Mouse (Mus musculus) embryonic facial prominence, embryonic 13.5 days (tissue): ENCODE results near the gene Cbln1. TPM values are rescaled to one million over a fixed set of nuclear protein-coding genes. Genes with fewer than 3 reads are reported as not detected.

Experiments used
- ATAC-seq: fragments of 200-750 bp; cut with Nextera tagmentation; 2 replicates; pipeline ENCODE4 v1.8.0; 2017; ENCODE audit warnings: low read depth; ENCODE audit not compliant: insufficient number of reproducible peaks, insufficient read depth, low FRiP score, low TSS enrichment
- H3K27ac ChIP-seq: fragments of 300-500 bp; sonication (generic); 2 replicates; pipeline ENCODE4 v1.5.1; 2015; ENCODE audit warnings: moderate library complexity, mild to moderate bottlenecking, inconsistent platforms
- H3K27me3 ChIP-seq: fragments of 300-500 bp; sonication (generic); 2 replicates; pipeline ENCODE4 v1.6.1; 2015; ENCODE audit warnings: mild to moderate bottlenecking, inconsistent platforms
- H3K36me3 ChIP-seq: fragments of 300-500 bp; sonication (generic); 2 replicates; pipeline ENCODE4 v1.6.1; 2015; ENCODE audit warnings: mild to moderate bottlenecking, inconsistent platforms
- H3K4me1 ChIP-seq: fragments of 300-500 bp; sonication (generic); 2 replicates; pipeline ENCODE4 v1.6.1; 2015; ENCODE audit warnings: inconsistent platforms
- H3K4me2 ChIP-seq: fragments of 300-500 bp; sonication (generic); 2 replicates; pipeline ENCODE4 v1.6.1; 2015; ENCODE audit warnings: moderate library complexity, mild to moderate bottlenecking, inconsistent platforms
- H3K4me3 ChIP-seq: fragments of 300-500 bp; sonication (generic); 2 replicates; pipeline ENCODE4 v1.5.1; 2015; ENCODE audit warnings: mild to moderate bottlenecking, inconsistent platforms
- H3K9ac ChIP-seq: fragments of 300-500 bp; sonication (generic); 2 replicates; pipeline ENCODE4 v1.6.1; 2015; ENCODE audit warnings: mild to moderate bottlenecking, inconsistent platforms
- H3K9me3 ChIP-seq: fragments of 300-500 bp; sonication (generic); 2 replicates; pipeline ENCODE4 v1.6.1; 2016; ENCODE audit warnings: inconsistent platforms
- WGBS: fragments of 180-500 bp; shearing (Covaris S2); methylation state at CpG from one replicate; pipeline ENCODE4 v1.1.7; 2015; ENCODE audit warnings: mixed read lengths; 5-methylcytosine and 5-hydroxymethylcytosine counted together
- polyA plus RNA-seq: library from polyadenylated mRNA; unstranded; fragments of >200 nt; fragmentation: Nextera tagmentation; extraction: Ambion mirVana; gene quantifications from 2 replicates; pipeline ENCODE4 v1.2.1, GENCODE M21; 2015

Cbln1 gene
- polyA plus RNA-seq, 1 experiment from 2014 or later: 1.2 TPM

DNA sequence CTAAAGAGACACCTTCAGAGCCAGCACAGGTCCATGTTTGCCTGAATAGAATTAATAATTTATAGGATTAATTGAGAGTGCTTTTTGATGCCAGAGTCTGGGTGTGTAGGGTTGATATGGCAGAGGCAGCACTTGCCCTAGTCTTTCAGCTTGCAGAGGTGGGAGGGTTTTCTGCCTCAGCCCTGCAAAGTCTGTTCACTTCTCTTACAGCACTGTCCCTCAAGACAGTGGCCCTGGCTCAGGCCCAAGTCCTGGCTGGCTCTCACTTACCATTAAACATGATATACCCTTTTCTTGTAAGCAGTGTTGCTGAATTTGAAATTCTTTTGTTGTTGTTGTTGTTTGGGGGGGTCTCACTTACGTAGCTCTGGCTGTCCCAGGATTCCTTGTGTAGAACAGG lies 9.0 kb upstream of the Cbln1 start:
- H3K9ac ChIP-seq: no peak overlapping the region
- peaks cover 23% of the 10 kb centered on the region for H3K27me3 ChIP-seq
- no peak overlapping the region for H3K4me2 ChIP-seq
- no peaks in the 10 kb centered on the region for H3K4me1 ChIP-seq
- H3K9me3 ChIP-seq: no peaks in the 10 kb centered on the region
- H3K27ac ChIP-seq: no peak overlapping the region
- WGBS: 48% methylated on average over 1 of the region's 1 CpGs
- no peaks in the 10 kb centered on the region for H3K36me3 ChIP-seq
- ATAC-seq: no peak
- no peak overlapping the region for H3K4me3 ChIP-seq

DNA sequence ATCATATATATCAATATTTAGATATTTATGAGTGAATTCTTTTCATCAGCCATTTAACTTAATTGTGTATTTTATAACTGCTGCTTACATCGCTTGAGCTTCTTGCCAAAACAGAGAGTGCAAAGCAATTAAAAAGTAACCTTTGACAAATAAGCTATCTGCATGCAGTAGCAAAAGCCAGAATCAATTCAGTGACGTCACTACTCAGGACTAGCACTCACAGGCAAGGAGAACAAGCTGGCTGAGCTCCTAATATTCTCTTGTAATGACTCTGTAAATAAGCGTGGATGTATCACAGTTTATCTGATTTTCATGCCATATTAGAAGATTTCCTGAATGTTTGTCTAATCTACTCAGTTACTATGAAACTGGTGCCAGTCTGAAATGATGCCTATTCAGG lies 5.8 kb upstream of the Cbln1 start:
- WGBS: 65% methylated on average over 3 of the region's 3 CpGs
- Histone ChIP-seq H3K27me3 (peaks cover 51% of the 10 kb centered on the region), H3K4me2 (no peak overlapping the region), H3K4me3 (no peak overlapping the region), H3K27ac (no peak overlapping the region), H3K36me3 (no peaks in the 10 kb centered on the region), H3K9me3 (no peaks in the 10 kb centered on the region), H3K9ac (no peak overlapping the region), H3K4me1 (peaks cover 2% of the 10 kb centered on the region)
- no peak for ATAC-seq

DNA sequence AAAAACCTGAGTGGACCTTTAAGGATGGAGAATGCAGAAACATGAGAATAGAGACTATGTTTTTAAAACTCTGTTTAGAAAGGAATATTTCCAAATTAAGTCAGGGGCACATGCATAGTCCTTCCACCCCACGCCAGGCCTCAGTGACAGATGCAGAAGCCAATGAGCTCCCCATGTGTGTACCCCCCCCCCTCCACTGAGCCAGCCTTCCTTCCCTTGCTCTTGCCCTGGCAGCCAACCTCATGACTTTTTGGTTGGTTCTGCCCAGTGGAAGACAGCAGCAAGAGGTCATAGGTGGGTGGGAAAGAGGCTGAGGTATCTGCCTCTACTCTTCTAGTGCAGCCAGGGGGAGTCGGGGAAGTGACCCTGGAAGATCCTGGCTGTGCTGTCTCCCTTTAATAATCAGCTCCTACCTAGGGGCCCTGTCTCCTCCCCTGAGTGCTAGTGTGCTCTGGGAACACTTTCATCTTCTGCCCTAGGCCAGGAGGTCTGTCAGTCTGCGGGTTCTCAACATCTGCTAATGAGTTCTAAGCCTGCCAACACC lies 4.8 kb upstream of the Cbln1 start:
- Histone ChIP-seq H3K27ac (no peak overlapping the region), H3K36me3 (no peaks in the 10 kb centered on the region), H3K27me3 (peaks cover 60% of the 10 kb centered on the region), H3K4me2 (no peak overlapping the region), H3K4me1 (peaks cover 10% of the 10 kb centered on the region), H3K9me3 (no peaks in the 10 kb centered on the region), H3K4me3 (no peak overlapping the region), H3K9ac (no peak overlapping the region)
- no peak for ATAC-seq
- WGBS: 62% methylated on average over 3 of the region's 3 CpGs

DNA sequence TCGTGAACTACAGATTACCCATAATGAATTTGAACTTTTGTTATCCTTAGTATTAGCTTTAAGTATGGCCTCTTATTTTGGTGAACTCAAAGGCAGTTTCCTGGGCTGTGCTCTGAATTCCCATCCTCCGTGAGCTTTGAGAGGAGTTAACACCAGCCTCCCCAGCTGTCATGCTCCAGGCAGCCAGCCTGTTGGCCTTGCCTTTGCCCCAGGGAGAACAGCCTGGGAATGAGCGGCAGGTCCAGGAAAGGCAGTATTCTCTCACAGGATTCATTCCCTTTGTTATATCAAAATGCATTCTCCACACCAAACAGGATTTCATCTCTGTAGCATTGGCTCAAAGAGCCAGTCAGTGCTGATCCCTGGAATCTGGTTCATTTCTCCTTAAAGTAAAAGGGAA lies 3.1 kb upstream of the Cbln1 start:
- Histone ChIP-seq H3K4me2 (no peak overlapping the region), H3K4me1 (peaks cover 27% of the 10 kb centered on the region), H3K36me3 (no peaks in the 10 kb centered on the region), H3K4me3 (no peak overlapping the region), H3K9me3 (no peaks in the 10 kb centered on the region), H3K27ac (no peak overlapping the region), H3K9ac (no peak overlapping the region), H3K27me3 (peaks cover 77% of the 10 kb centered on the region)
- no peak for ATAC-seq
- 28% methylated on average over 3 of the region's 3 CpGs for WGBS

DNA sequence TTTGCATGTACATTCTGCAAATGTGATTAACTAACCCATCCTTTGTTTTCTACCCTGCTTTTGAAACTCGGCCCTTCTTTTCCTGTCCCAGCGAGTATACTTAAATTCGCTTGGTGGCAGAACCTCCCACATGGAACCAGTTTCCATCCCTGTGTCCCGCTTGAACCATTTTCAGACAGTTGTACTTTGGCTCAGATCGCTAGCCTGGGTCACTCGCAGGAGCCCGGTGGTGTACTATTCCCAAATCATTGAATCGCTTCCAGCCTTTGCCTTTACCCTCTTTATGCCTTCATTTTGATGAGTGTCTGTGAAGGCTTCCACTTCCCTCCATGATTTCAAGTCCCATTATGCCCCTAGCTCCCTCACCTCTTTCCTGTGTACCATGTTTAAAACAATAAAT lies 2.0 kb upstream of the Cbln1 start:
- ATAC-seq: no peak
- H3K9ac ChIP-seq: no peak overlapping the region
- H3K27ac ChIP-seq: no peak overlapping the region
- H3K4me1 ChIP-seq: peaks cover 38% of the 10 kb centered on the region
- WGBS: 62% methylated on average over 8 of the region's 8 CpGs
- H3K4me3 ChIP-seq: no peak overlapping the region
- H3K9me3 ChIP-seq: no peaks in the 10 kb centered on the region
- no peak overlapping the region for H3K4me2 ChIP-seq
- no peaks in the 10 kb centered on the region for H3K36me3 ChIP-seq
- peaks cover 82% of the 10 kb centered on the region for H3K27me3 ChIP-seq

DNA sequence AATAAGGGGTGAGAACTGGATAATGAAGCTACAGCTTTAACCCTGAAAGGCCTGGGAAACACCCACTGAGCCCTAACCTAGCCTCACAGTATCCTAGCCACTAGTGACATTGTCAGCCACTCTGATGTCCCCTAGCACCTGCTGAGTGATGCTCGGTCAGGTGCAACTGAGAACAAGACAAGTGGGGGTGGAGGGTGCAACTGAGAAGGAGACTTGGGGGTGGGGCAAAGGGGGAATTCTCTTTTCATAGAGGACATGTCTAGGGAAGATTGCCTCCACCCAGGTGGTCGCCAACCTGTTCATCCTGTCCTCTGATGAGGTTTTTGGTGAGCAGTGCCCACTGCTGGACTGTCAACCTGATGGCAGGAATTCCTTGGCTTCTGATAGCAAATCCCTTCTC lies 1.5 kb upstream of the Cbln1 start:
- no peak overlapping the region for H3K4me2 ChIP-seq
- H3K36me3 ChIP-seq: no peaks in the 10 kb centered on the region
- H3K9me3 ChIP-seq: no peaks in the 10 kb centered on the region
- 29% methylated on average over 2 of the region's 2 CpGs for WGBS
- H3K4me3 ChIP-seq: peak overlapping the region; percentile 53; the same call in 1 of the 2 replicates
- H3K9ac ChIP-seq: no peak overlapping the region
- peaks cover 86% of the 10 kb centered on the region for H3K27me3 ChIP-seq
- H3K4me1 ChIP-seq: peaks cover 43% of the 10 kb centered on the region
- no peak overlapping the region for H3K27ac ChIP-seq
- ATAC-seq: no peak

DNA sequence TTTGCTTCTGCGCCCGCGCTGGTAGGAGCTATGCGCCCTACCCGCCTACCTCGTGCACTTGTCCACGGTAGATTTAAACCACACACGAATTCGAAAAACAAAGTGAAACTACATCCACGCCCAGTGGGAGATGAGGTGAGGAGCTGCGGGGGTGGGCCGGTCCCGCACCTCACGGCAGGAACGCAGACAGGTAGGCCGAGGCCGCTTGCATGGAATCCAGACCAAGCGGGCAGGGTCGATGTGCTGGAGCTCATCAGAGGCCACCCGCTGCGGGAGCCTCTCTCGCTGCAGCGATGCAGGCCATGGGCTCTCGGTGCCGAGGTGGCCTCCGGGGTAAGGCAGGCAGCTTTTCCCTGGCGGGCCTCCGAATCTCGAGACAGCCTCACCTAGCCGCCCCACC lies 905 bp upstream of the Cbln1 start:
- 1% methylated on average over 30 of the region's 30 CpGs for WGBS
- peaks cover 88% of the 10 kb centered on the region for H3K27me3 ChIP-seq
- H3K9me3 ChIP-seq: no peaks in the 10 kb centered on the region
- peaks cover 49% of the 10 kb centered on the region for H3K4me1 ChIP-seq
- H3K27ac ChIP-seq: no peak overlapping the region
- peak overlapping the region; percentile 94 for H3K4me2 ChIP-seq
- peak overlapping the region; percentile 53 for H3K4me3 ChIP-seq
- no peak for ATAC-seq
- no peaks in the 10 kb centered on the region for H3K36me3 ChIP-seq
- H3K9ac ChIP-seq: no peak overlapping the region

DNA sequence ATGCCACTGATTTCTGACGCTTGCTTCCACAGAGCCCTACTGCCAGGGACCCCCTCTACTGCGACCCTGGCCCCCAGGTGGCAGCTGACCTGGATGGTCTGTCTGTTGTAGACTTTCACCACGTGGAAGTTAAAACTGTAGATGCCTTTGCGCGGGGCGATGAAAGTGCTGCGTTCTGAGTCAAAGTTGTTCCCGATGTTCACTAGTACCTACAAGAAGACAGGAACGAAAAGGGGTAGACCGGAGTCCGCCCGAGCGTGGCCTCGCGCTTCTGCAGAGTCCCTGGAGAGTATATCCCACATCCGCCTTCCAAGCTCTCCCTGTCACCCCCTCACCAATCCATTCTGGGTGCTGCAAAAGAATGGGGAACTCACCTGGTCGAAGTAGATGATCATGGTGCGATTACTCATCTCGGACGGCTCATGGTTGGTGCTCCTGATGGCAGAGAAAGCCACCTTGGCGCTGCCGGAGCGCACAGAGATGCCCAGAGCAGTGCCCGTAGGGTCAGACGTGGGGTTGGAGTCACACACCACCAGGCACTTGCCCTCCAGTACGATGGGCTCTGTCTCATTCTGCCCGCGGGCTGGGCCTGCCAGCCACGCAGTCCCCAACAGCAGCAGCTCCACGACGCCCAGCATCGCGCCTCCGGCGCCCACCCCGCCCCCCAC lies 672 bp downstream of the Cbln1 start:
- Histone ChIP-seq H3K27me3 (peaks cover 95% of the 10 kb centered on the region), H3K9me3 (no peaks in the 10 kb centered on the region), H3K36me3 (no peaks in the 10 kb centered on the region), H3K9ac (peak overlapping the region; percentile 66), H3K4me1 (peaks cover 50% of the 10 kb centered on the region), H3K4me3 (peak overlapping the region; percentile 53), H3K27ac (no peak overlapping the region), H3K4me2 (peak overlapping the region; percentile 94)
- 1% methylated on average over 33 of the region's 36 CpGs for WGBS
- no peak; the same call in 1 of the 2 replicates for ATAC-seq

DNA sequence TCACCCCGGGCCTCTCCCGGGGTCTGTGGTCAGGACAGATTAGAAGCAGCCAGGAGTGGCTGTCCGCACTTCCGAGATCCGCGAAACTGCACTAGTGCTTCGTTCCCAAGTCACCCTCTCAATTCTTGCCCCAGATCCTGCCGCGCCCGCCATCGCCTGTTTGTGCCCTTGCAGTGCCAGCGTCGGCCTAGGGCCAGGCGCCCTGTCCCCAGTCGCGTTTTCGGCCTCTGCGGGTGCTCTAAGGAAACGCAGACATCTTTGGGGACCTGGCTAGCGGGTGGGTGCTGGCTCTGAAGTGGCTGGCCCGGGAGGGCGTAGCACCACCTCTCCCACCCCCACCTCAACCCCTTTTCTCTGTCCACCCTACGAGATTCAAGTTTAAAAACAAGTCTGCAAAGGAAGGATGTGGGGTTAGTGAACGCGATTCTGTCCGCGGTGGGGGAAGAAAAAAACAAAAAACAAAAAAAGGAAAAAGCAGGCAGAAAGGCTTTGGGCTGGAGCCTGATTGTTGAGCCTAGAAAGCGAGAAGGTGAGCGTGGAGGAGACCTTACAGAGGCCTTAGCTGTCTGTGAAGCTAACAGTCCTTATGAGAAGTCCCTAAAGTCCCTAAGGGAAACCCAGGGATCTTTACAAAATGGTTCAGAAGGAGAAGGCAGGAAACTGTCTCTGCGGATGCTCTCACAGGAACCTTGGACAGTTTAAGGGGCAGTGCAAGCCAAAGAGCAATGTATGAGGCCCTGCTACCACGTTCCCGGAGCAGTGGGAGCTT lies 1.4 kb downstream of the Cbln1 start:
- Histone ChIP-seq H3K9ac (0 out of 2 replicates have a peak overlapping the region, but pooled peaks have one; percentile 21), H3K27ac (no peak overlapping the region), H3K4me1 (peaks cover 50% of the 10 kb centered on the region), H3K27me3 (peaks cover 97% of the 10 kb centered on the region), H3K4me2 (peak overlapping the region; percentile 94), H3K4me3 (peak overlapping the region; percentile 53), H3K9me3 (no peaks in the 10 kb centered on the region), H3K36me3 (no peaks in the 10 kb centered on the region)
- no peak for ATAC-seq
- 2% methylated on average over 32 of the region's 32 CpGs for WGBS

DNA sequence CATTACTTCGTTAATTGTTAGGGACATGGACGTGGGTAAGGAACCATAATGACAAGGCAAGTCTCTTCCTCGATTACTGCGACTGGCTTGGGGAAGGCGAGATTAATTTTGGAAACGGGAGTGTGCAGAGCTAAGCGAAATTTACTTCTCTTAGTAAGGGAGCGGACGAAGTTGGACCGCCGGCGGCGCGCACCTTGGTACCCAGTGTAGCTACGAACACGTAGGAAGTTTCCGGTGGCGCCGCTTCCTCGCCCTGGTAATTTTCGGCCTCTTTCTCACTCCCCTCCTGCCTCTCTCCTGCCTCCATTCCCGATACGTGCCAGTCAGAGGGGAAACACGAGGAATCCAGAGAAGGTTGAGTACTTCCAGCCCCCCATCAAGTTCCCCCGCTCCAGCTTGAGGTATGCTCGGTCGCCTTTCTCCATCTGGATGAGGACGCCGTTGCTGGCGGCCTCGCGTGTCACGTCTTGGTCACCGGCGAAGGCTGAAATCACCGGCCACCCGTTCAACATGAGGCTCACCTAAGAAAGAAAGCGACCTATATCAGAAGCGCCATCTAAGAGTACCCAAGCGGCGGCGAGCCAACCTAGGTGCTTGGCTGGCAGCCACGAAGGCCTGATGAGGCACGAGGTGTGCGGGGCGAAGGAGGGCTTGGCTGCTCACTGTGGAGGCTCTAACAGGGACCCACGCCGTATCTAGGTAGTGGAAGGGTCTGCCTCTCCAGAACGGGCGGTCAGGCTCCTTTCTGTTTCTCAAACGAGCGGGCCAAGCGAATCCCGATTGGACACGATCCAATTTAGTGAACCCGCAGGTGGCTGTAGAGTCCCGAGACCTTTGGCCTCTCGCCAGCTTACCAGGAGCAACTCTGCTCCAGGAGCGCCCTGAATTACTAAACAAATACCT lies 2.2 kb downstream of the Cbln1 start:
- no peaks in the 10 kb centered on the region for H3K9me3 ChIP-seq
- no peak overlapping the region for H3K27ac ChIP-seq
- no peak for ATAC-seq
- H3K9ac ChIP-seq: 0 out of 2 replicates have a peak overlapping the region, but pooled peaks have one; percentile 21
- peaks cover 50% of the 10 kb centered on the region for H3K4me1 ChIP-seq
- H3K36me3 ChIP-seq: no peaks in the 10 kb centered on the region
- peak overlapping the region; percentile 94 for H3K4me2 ChIP-seq
- H3K27me3 ChIP-seq: peaks cover 98% of the 10 kb centered on the region
- under 1% methylated on average over 59 of the region's 59 CpGs for WGBS
- peak overlapping the region; percentile 53 for H3K4me3 ChIP-seq
